Mouse (Mus musculus): ENCODE measurements at regions not wholly inside any gene's neighbourhood (a gene's known extent, or its start where the extent isn't known, plus 50 kb on each side); places are given as distances from the start of the nearest gene placed in this dataset.

GRCm38 (mm10) chr8:98613834-98614428 is 802.3 kb downstream of the Cdh8 start:
- no peak for DNase-seq (ENCODE audit: low spot score)

- DNase-seq (ENCODE audit: low spot score), result peak; percentile 52
Measured at GRCm38 (mm10) chr8:98572597-98573514, 843.4 kb downstream of the Cdh8 start.

DNA sequence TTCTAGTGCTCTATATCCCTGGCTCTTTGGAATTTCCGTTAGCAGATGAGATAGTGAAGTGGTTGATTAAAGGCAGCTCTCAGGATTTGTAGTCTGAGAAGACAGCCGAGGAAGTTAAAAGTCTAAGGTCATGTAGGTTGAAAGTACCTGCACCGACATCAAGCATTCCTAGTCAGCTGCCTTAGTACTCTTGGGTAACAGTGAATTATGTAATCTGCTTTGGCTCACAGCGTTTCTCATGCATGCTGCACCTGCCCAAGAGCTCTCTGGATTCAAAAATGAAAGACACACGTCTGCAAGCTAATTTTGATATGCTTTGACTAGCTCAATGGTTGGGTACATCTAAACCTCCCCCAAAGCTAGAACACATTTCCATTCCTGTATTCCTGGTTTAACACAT is 849.6 kb downstream of the Cdh8 start:
- DNase-seq (ENCODE audit: low spot score), result no peak

DNA sequence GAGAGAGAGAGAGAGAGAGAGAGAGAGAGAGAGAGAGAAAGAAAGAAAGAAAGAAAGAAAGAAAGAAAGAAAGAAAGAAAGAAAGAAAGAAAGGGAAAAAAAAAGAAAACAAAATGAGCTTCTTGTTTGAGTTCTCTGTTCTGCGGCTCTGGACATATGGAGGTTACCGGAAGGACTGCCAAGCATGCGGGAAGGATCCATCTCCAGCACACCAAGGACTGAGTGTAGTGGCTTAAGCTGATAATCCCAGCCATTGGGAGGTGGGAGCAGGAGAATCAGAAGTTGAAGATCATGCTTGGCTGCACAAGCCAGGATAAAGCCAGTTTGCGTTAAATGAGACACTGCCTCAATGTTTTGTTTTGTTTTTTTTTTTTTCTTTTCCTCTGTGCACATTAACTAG is 897.8 kb downstream of the Cdh8 start:
- DNase-seq (ENCODE audit: low spot score), result peak; percentile 6

- no peak for DNase-seq (ENCODE audit: low spot score)
Measured at GRCm38 (mm10) chr8:98515246-98515645, 901.0 kb downstream of the Cdh8 start.

DNA sequence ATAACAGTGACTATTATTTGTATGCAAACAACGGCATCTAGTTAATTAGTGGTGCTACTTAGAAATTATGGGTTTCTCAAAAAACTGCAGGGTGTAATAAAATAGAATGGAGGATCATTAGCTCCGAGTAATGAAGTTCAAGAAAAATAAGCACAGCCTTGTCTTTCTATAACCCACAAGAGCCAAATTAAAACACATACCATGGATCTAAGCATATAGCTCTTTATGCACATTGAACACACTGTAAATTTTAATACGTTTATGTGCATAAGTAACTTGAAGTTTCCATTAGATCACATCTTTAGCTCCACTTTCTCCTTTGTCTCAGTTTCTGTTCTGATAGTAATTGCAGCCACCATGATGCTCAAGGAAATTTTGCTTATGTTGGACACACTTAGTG is 919.5 kb downstream of the Cdh8 start:
- no peak for DNase-seq (ENCODE audit: low spot score)

DNA sequence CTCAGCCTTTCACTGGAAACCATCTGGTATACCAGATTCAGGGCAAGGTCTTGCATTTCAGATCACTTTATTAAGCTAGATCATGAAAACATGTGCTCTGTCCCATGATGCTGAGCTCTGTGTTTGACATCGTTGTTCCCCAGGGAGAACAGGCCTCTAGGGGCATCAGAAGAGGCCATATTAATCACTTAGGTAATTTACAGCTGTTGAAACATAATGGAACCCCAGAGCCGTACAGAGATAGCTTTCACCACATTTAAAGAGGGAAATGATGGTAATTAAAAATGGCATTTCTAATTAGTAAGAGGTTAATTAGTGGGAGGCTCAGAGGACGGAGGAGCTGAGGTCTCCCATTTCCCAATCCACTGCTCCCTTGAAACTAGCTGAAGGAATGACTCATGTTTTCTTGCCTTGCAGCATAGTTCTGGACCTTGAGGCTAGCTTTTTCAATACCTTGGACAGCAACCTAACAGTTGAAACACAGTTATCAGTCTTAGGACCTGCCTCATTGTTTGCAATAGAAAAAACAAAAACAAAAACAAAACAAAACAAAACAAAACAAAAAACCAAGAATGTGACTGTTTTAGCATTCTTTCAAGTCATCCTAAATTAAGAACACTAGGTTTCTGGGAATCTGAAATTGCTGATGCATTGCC is 952.8 kb downstream of the Cdh8 start:
- peak; percentile 72 for DNase-seq (ENCODE audit: low spot score)

GRCm38 (mm10) chr8:98455539-98455938 is 960.7 kb downstream of the Cdh8 start:
- DNase-seq (ENCODE audit: low spot score), result no peak
